ENCODE assay signal across 8 mouse cellular contexts in genomic region chr5:130254164-130255016, GRCm38 (mm10). TPM values are rescaled to one million over a fixed set of nuclear protein-coding genes. Genes with fewer than 3 reads are reported as not detected.
A peak's percentile ranks its signal among the peaks of the same experiment; 100 is the strongest.
DNase-seq lines count a peak whose midpoint lies in the region; ATAC-seq and TF ChIP-seq lines count a peak whose summit lies in the region.

No protein-coding gene starts in this region.

- peak; percentile 24 for ATAC-seq in Patski
- no peak for ATAC-seq in forebrain, embryonic 15.5 days (replicated peaks)
- ATAC-seq in intestine, postnatal 0 days, result no peak
- ATAC-seq in lung, embryonic 16.5 days (ENCODE audit: low read depth), result no peak

- 5% methylated on average over 19 of the region's 19 CpGs for WGBS in kidney, adult 2 months
- 24% methylated on average over 19 of the region's 19 CpGs for WGBS in forebrain, embryonic 15.5 days
- WGBS in intestine, postnatal 0 days, result 6% methylated on average over 19 of the region's 19 CpGs
- WGBS in lung, embryonic 16.5 days, result 8% methylated on average over 19 of the region's 19 CpGs
- 1% methylated on average over 19 of the region's 19 CpGs for WGBS in small intestine, adult 2 months

- DNase-seq in kidney, adult 2 months, result peak; percentile 72
- DNase-seq in kidney, adult 18-20 months, result no peak
- DNase-seq in Patski (ENCODE audit: low read depth, low spot score), result no peak
- no peak for DNase-seq in spleen, postnatal 14 days (ENCODE audit: low spot score in 2 of 2)

- H3K9me3 ChIP-seq in forebrain, embryonic 15.5 days, result no peaks in the 10 kb centered on the region
- no peaks in the 10 kb centered on the region for H3K9me3 ChIP-seq in intestine, postnatal 0 days (ENCODE audit: control insufficient read depth)
- no peaks in the 10 kb centered on the region for H3K9me3 ChIP-seq in lung, embryonic 16.5 days (ENCODE audit: control insufficient read depth, low read length)

- CTCF ChIA-PET in Patski (lab: Charles Lee), result interaction anchor here (0.9 to 3.5 kb wide), 5 partner anchors 13 to 31 kb away, joined by 3 to 14 read pairs (median 3); no protein-coding TSS in a partner anchor

- no peak for TF ChIP-seq POLR2A in kidney, adult 2 months (IDR thresholded peaks at IDR 0.05; ENCODE audit: low read depth, low read length)
- TF ChIP-seq POLR2A in small intestine, adult 2 months (IDR thresholded peaks at IDR 0.05; ENCODE audit: low read depth, low read length), result no peak

- H3K4me1 ChIP-seq in kidney, adult 2 months (ENCODE audit: control insufficient read depth, insufficient read depth, low read length), result peaks cover 5% of the 10 kb centered on the region; the same call in 1 of the 2 replicates
- H3K4me1 ChIP-seq in forebrain, embryonic 15.5 days, result peaks cover 32% of the 10 kb centered on the region
- no peaks in the 10 kb centered on the region for H3K4me1 ChIP-seq in intestine, postnatal 0 days (replicated peaks; ENCODE audit: control insufficient read depth, insufficient read depth, low read length)
- peaks cover 18% of the 10 kb centered on the region for H3K4me1 ChIP-seq in lung, embryonic 16.5 days (replicated peaks; ENCODE audit: control insufficient read depth, insufficient read depth, low read length)
- peaks cover 2% of the 10 kb centered on the region; the same call in 1 of the 2 replicates for H3K4me1 ChIP-seq in small intestine, adult 2 months (ENCODE audit: control insufficient read depth, insufficient read depth, insufficient read length, low read length)

- H3K27me3 ChIP-seq in kidney, adult 2 months (replicated peaks; ENCODE audit: control insufficient read depth, insufficient read depth, low read length), result no peaks in the 10 kb centered on the region
- H3K27me3 ChIP-seq in Patski, result no peaks in the 10 kb centered on the region
- no peaks in the 10 kb centered on the region for H3K27me3 ChIP-seq in forebrain, embryonic 15.5 days
- H3K27me3 ChIP-seq in intestine, postnatal 0 days (replicated peaks; ENCODE audit: control insufficient read depth, insufficient read depth, low read length), result no peaks in the 10 kb centered on the region
- H3K27me3 ChIP-seq in lung, embryonic 16.5 days (ENCODE audit: control insufficient read depth, insufficient read depth, low read depth, low read length), result no peaks in the 10 kb centered on the region
- no peaks in the 10 kb centered on the region for H3K27me3 ChIP-seq in small intestine, adult 2 months (ENCODE audit: control insufficient read depth, insufficient read depth, low read length)

- peak overlapping the region; percentile 84 for H3K9ac ChIP-seq in forebrain, embryonic 15.5 days (replicated peaks)
- peak overlapping the region; percentile 89 for H3K9ac ChIP-seq in intestine, postnatal 0 days (ENCODE audit: low read depth, low read length)
- H3K9ac ChIP-seq in lung, embryonic 16.5 days (ENCODE audit: low read length), result peak overlapping the region; percentile 77

- POLR2A ChIA-PET in Patski (lab: Charles Lee), result interaction anchor here (0.7 to 1.6 kb wide), 2 partner anchors 10 kb away, joined by 3 to 4 read pairs; no protein-coding TSS in a partner anchor

- peak; percentile 37 for TF ChIP-seq CTCF in kidney, adult 2 months (conservative IDR thresholded peaks at IDR 0.05; ENCODE audit: insufficient read depth, insufficient read length, low read depth, low read length)
- peak; percentile 75 for TF ChIP-seq CTCF in Patski (IDR thresholded peaks at IDR 0.05)
- peak; percentile 74 for TF ChIP-seq CTCF in intestine, postnatal 0 days (IDR thresholded peaks at IDR 0.05; ENCODE audit: low read depth)
- no peak for TF ChIP-seq CTCF in small intestine, adult 2 months (IDR thresholded peaks at IDR 0.05; ENCODE audit: extremely low read depth, insufficient read length, insufficient replicate concordance, low read depth, low read length)

- H3K4me2 ChIP-seq in forebrain, embryonic 15.5 days (replicated peaks), result peak overlapping the region; percentile 80
- peak overlapping the region; percentile 70 for H3K4me2 ChIP-seq in intestine, postnatal 0 days (replicated peaks; ENCODE audit: low read depth)
- peak overlapping the region; percentile 59 for H3K4me2 ChIP-seq in lung, embryonic 16.5 days (ENCODE audit: low read depth, low read length)

- H3K4me3 ChIP-seq in kidney, adult 2 months (ENCODE audit: insufficient read depth, low read depth, low read length), result peak overlapping the region; percentile 92
- peak overlapping the region; percentile 88 for H3K4me3 ChIP-seq in forebrain, embryonic 15.5 days
- H3K4me3 ChIP-seq in intestine, postnatal 0 days (ENCODE audit: low read depth, low read length), result peak overlapping the region; percentile 77
- peak overlapping the region; percentile 81 for H3K4me3 ChIP-seq in lung, embryonic 16.5 days (ENCODE audit: low read length)
- peak overlapping the region; percentile 93 for H3K4me3 ChIP-seq in small intestine, adult 2 months (ENCODE audit: low read depth, low read length)

- H3K36me3 ChIP-seq in kidney, adult 2 months (ENCODE audit: control insufficient read depth, insufficient read depth, low read length), result peaks cover 5% of the 10 kb centered on the region; the same call in 1 of the 2 replicates
- peaks cover 36% of the 10 kb centered on the region for H3K36me3 ChIP-seq in forebrain, embryonic 15.5 days
- H3K36me3 ChIP-seq in intestine, postnatal 0 days (ENCODE audit: control insufficient read depth, insufficient read depth), result peaks cover 39% of the 10 kb centered on the region
- peaks cover 25% of the 10 kb centered on the region for H3K36me3 ChIP-seq in lung, embryonic 16.5 days (ENCODE audit: control insufficient read depth, insufficient read depth, low read length)
- H3K36me3 ChIP-seq in small intestine, adult 2 months (ENCODE audit: control insufficient read depth, insufficient read depth, low read length), result peaks cover 38% of the 10 kb centered on the region

- H3K27ac ChIP-seq in kidney, adult 2 months (ENCODE audit: insufficient read depth, low read depth, low read length), result peak overlapping the region; percentile 94
- peak overlapping the region; percentile 89 for H3K27ac ChIP-seq in forebrain, embryonic 15.5 days (replicated peaks)
- H3K27ac ChIP-seq in intestine, postnatal 0 days (ENCODE audit: low read depth, low read length), result peak overlapping the region; percentile 93
- peak overlapping the region; percentile 89; the same call in 1 of the 2 replicates for H3K27ac ChIP-seq in lung, embryonic 16.5 days (ENCODE audit: low read length)
- H3K27ac ChIP-seq in small intestine, adult 2 months (ENCODE audit: insufficient read depth, low read depth, low read length), result peak overlapping the region; percentile 91

- in situ Hi-C loops in Patski (cut with MboI; ENCODE audit: low pct_unique_long_range_greater_than_20kb), result loop anchor here (25.0 kb wide), 1 partner anchor 742 kb away; the partner anchor contains the start of gene Sfswap

RNA-seq across cellular contexts. Expression of gene Sbds, which starts 0.9 kb away (rescaled TPM):
- 33.7 and 40.7 TPM in 2 replicates for polyA plus RNA-seq in kidney, adult 2 months (2012; rRNA removed)
- polyA plus RNA-seq in Patski (2021), result 93.7 TPM
- 60.0 and 64.3 TPM in 2 replicates for polyA plus RNA-seq in forebrain, embryonic 15.5 days (2015; fragmentation: Nextera tagmentation; extraction: Ambion mirVana)
- 97.7 and 105 TPM in 2 replicates for polyA plus RNA-seq in intestine, postnatal 0 days (2015; fragmentation: Nextera tagmentation; extraction: Ambion mirVana)
- 68.1 and 70.8 TPM in 2 replicates for polyA plus RNA-seq in lung, embryonic 16.5 days (2015; fragmentation: Nextera tagmentation; extraction: Ambion mirVana)
- 13.0 and 24.2 TPM in 2 replicates for polyA plus RNA-seq in small intestine, adult 2 months (2012; rRNA removed)

RNA-seq across cellular contexts. Expression of gene Tyw1, which starts 1.0 kb away (rescaled TPM):
- polyA plus RNA-seq in kidney, adult 2 months (2012; rRNA removed), result 12.1 and 12.7 TPM in 2 replicates
- polyA plus RNA-seq in Patski (2021), result 34.0 TPM
- polyA plus RNA-seq in forebrain, embryonic 15.5 days (2015; fragmentation: Nextera tagmentation; extraction: Ambion mirVana), result 24.8 and 27.1 TPM in 2 replicates
- polyA plus RNA-seq in intestine, postnatal 0 days (2015; fragmentation: Nextera tagmentation; extraction: Ambion mirVana), result 12.0 and 15.0 TPM in 2 replicates
- polyA plus RNA-seq in lung, embryonic 16.5 days (2015; fragmentation: Nextera tagmentation; extraction: Ambion mirVana), result 21.6 and 24.8 TPM in 2 replicates
- 5.7 and 5.8 TPM in 2 replicates for polyA plus RNA-seq in small intestine, adult 2 months (2012; rRNA removed)

RNA-seq across cellular contexts. Expression of gene Tmem248, which starts 37.5 kb away (rescaled TPM):
- 29.2 and 30.9 TPM in 2 replicates for polyA plus RNA-seq in kidney, adult 2 months (2012; rRNA removed)
- polyA plus RNA-seq in Patski (2021), result 62.9 TPM
- polyA plus RNA-seq in forebrain, embryonic 15.5 days (2015; fragmentation: Nextera tagmentation; extraction: Ambion mirVana), result 23.0 and 24.1 TPM in 2 replicates
- polyA plus RNA-seq in intestine, postnatal 0 days (2015; fragmentation: Nextera tagmentation; extraction: Ambion mirVana), result 45.7 and 47.0 TPM in 2 replicates
- polyA plus RNA-seq in lung, embryonic 16.5 days (2015; fragmentation: Nextera tagmentation; extraction: Ambion mirVana), result 31.5 and 36.3 TPM in 2 replicates
- polyA plus RNA-seq in small intestine, adult 2 months (2012; rRNA removed), result 18.7 and 23.6 TPM in 2 replicates
